Mouse (Mus musculus) lung, postnatal 0 days (tissue): ENCODE results near the gene Spesp1. TPM values are rescaled to one million over a fixed set of nuclear protein-coding genes. Genes with fewer than 3 reads are reported as not detected.

Source experiments
- ATAC-seq: fragments of 200-750 bp; cut with Nextera tagmentation; 2 replicates; pipeline ENCODE4 v1.8.0; 2017; ENCODE audit warnings: moderate library complexity
- DNase-seq: peaks from one replicate; pipeline ENCODE4 v3.0.0-alpha.2; 2016; ENCODE audit warnings: low spot score
- H3K27ac ChIP-seq: fragments of 300-500 bp; sonication (generic); 2 replicates; pipeline ENCODE4 v1.5.1; 2014; ENCODE audit warnings: antibody characterized with exemption, mild to moderate bottlenecking, low read length, mixed read lengths
- H3K27me3 ChIP-seq: fragments of 300-500 bp; sonication (generic); replicated peaks from 2 replicates; pipeline ENCODE4 v1.6.1; 2014; ENCODE audit warnings: low read length, mixed read lengths; ENCODE audit not compliant: insufficient read depth
- H3K36me3 ChIP-seq: fragments of 300-500 bp; sonication (generic); 2 replicates; pipeline ENCODE4 v1.6.1; 2014; ENCODE audit warnings: low read length, mixed read lengths; ENCODE audit not compliant: insufficient read depth
- H3K4me1 ChIP-seq: fragments of 300-500 bp; sonication (generic); 2 replicates; pipeline ENCODE4 v1.6.1; 2014; ENCODE audit warnings: antibody characterized with exemption, low read depth, low read length, mixed read lengths; ENCODE audit not compliant: insufficient read depth
- H3K4me2 ChIP-seq: fragments of 300-500 bp; sonication (generic); replicated peaks from 2 replicates; pipeline ENCODE4 v1.6.1; 2014; ENCODE audit warnings: low read depth, mild to moderate bottlenecking, low read length, moderate library complexity, mixed read lengths
- H3K4me3 ChIP-seq: fragments of 300-500 bp; sonication (generic); 2 replicates; pipeline ENCODE4 v1.5.1; 2014; ENCODE audit warnings: low read depth, low read length
- H3K9ac ChIP-seq: fragments of 300-500 bp; sonication (generic); replicated peaks from 2 replicates; pipeline ENCODE4 v1.6.1; 2014; ENCODE audit warnings: low read depth, mild to moderate bottlenecking
- H3K9me3 ChIP-seq: fragments of 300-500 bp; sonication (generic); 2 replicates; pipeline ENCODE4 v1.6.1; 2016; ENCODE audit warnings: low read length, mixed read lengths
- CTCF ChIP-seq: IDR thresholded peaks from 2 replicates; pipeline ENCODE4 v1.5.1; 2016; ENCODE audit warnings: antibody characterized with exemption, mild to moderate bottlenecking
- EP300 ChIP-seq: IDR thresholded peaks from 2 replicates; pipeline ENCODE4 v1.6.1; 2016; ENCODE audit warnings: antibody characterized with exemption, mild to moderate bottlenecking, control low read depth
- WGBS: fragments of 180-500 bp; shearing (Covaris S2); extraction: QIAGEN DNeasy Blood & Tissue Kit; methylation state at CpG from one replicate; pipeline ENCODE4 v1.1.7; 2014; 5-methylcytosine and 5-hydroxymethylcytosine counted together
- polyA plus RNA-seq: library from polyadenylated mRNA; unstranded; fragments of >200 nt; fragmentation: Nextera tagmentation; extraction: Ambion mirVana; gene quantifications from 2 replicates; pipeline ENCODE4 v1.2.1, GENCODE M21; 2015

The Spesp1 gene
- polyA plus RNA-seq, 1 experiment from 2014 or later, result not detected

DNA sequence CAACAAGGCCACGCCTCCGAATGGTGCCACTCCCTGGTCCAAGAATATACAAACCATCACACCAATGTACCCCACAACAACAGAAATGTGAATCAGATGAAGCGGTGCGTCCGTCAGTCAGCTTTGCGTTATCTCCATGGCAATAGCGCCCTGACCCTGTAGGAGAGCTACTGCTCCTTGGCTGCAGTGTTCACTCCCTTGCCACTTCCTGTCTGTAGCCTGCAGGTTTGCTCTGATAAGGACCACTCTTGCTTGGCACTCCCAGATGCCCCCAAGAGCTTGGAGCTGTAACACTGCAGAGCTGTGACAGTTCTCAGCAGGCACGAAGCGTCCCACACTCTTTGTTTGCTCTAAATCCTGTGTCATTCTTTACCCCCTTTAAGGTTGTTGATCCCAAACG lies 16.7 kb downstream of the Spesp1 start:
- no peaks in the 10 kb centered on the region for H3K27me3 ChIP-seq
- no peaks in the 10 kb centered on the region for H3K4me1 ChIP-seq
- no peak overlapping the region for H3K4me2 ChIP-seq
- no peak for DNase-seq
- no peaks in the 10 kb centered on the region for H3K9me3 ChIP-seq
- H3K27ac ChIP-seq, result no peak overlapping the region
- WGBS, result 66% methylated on average over 10 of the region's 10 CpGs
- no peaks in the 10 kb centered on the region for H3K36me3 ChIP-seq
- H3K4me3 ChIP-seq, result no peak overlapping the region
- peak; percentile 26; the same call in 1 of the 2 replicates for ATAC-seq
- no peak overlapping the region for H3K9ac ChIP-seq
- TF ChIP-seq EP300 (no peak), CTCF (no peak)

DNA sequence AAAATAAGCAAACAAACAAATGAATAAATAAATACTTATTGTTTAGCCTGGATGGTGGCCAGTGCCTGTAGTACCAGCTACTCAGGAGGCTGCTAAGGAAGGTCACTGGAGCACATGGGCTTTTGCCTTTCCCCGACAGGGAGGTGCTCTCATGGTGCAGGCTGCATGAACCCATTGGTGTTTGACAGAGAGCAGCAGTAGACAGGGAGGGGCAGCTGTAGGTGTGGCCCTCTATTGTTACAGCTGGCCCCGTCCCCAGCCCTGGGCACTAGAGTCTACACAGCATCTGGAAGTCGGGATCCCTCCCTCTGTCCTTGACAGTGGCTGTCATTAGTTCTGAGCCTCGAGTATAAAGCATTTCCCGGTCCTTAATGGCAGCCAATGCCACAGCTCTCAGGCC lies 18.4 kb downstream of the Spesp1 start:
- 54% methylated on average over 5 of the region's 5 CpGs for WGBS
- Histone ChIP-seq H3K36me3 (no peaks in the 10 kb centered on the region), H3K27ac (no peak overlapping the region), H3K27me3 (no peaks in the 10 kb centered on the region), H3K4me3 (no peak overlapping the region), H3K9me3 (no peaks in the 10 kb centered on the region), H3K4me2 (no peak overlapping the region), H3K9ac (no peak overlapping the region), H3K4me1 (no peaks in the 10 kb centered on the region)
- no peak for TF ChIP-seq EP300
- no peak for TF ChIP-seq CTCF
- ATAC-seq (peak; percentile 46; the same call in 1 of the 2 replicates), DNase-seq (no peak)

- no peaks in the 10 kb centered on the region for H3K36me3 ChIP-seq
- no peak overlapping the region for H3K9ac ChIP-seq
- TF ChIP-seq CTCF (no peak), EP300 (no peak)
- WGBS, result 82% methylated on average over 3 of the region's 3 CpGs
- DNase-seq, result no peak
- no peaks in the 10 kb centered on the region for H3K27me3 ChIP-seq
- ATAC-seq, result no peak
- H3K4me1 ChIP-seq, result no peaks in the 10 kb centered on the region
- H3K4me2 ChIP-seq, result no peak overlapping the region
- H3K4me3 ChIP-seq, result no peak overlapping the region
- H3K27ac ChIP-seq, result no peak overlapping the region
- no peaks in the 10 kb centered on the region for H3K9me3 ChIP-seq
Measured at GRCm38 (mm10) chr9:62261406-62261805, 20.6 kb downstream of the Spesp1 start.

DNA sequence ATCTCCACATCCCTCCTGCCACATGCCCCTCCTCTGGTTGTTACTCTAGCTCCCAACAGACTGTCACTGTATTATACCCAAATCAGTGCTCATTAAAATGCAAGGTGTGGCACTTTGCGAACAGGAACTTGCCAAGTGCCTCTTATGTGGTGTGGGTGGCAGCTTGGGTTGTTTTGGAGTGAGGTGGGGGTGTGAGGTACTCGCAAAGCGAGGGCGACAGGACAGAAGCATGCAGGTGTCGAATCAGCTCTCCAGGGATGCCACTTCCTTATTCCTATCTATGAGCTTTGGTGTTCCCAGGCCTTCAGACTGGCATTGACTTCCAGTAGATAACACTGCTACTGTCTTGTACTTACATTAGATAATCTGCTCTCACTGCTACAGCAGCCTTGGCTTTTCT lies 21.0 kb downstream of the Spesp1 start:
- H3K4me2 ChIP-seq, result no peak overlapping the region
- no peak overlapping the region for H3K27ac ChIP-seq
- no peaks in the 10 kb centered on the region for H3K36me3 ChIP-seq
- no peak for ATAC-seq
- no peak for DNase-seq
- H3K4me3 ChIP-seq, result no peak overlapping the region
- H3K9ac ChIP-seq, result no peak overlapping the region
- TF ChIP-seq EP300 (no peak), CTCF (no peak)
- H3K4me1 ChIP-seq, result no peaks in the 10 kb centered on the region
- H3K9me3 ChIP-seq, result no peaks in the 10 kb centered on the region
- H3K27me3 ChIP-seq, result no peaks in the 10 kb centered on the region
- WGBS, result 73% methylated on average over 5 of the region's 5 CpGs

- Histone ChIP-seq H3K4me3 (no peak overlapping the region), H3K9me3 (no peaks in the 10 kb centered on the region), H3K27ac (no peak overlapping the region), H3K4me1 (no peaks in the 10 kb centered on the region), H3K9ac (no peak overlapping the region), H3K4me2 (no peak overlapping the region), H3K36me3 (no peaks in the 10 kb centered on the region), H3K27me3 (no peaks in the 10 kb centered on the region)
- TF ChIP-seq EP300 (no peak), CTCF (no peak)
- no peak for ATAC-seq
- 93% methylated on average over 11 of the region's 11 CpGs for WGBS
- no peak for DNase-seq
Measured at GRCm38 (mm10) chr9:62258005-62258404, 24.0 kb downstream of the Spesp1 start.

DNA sequence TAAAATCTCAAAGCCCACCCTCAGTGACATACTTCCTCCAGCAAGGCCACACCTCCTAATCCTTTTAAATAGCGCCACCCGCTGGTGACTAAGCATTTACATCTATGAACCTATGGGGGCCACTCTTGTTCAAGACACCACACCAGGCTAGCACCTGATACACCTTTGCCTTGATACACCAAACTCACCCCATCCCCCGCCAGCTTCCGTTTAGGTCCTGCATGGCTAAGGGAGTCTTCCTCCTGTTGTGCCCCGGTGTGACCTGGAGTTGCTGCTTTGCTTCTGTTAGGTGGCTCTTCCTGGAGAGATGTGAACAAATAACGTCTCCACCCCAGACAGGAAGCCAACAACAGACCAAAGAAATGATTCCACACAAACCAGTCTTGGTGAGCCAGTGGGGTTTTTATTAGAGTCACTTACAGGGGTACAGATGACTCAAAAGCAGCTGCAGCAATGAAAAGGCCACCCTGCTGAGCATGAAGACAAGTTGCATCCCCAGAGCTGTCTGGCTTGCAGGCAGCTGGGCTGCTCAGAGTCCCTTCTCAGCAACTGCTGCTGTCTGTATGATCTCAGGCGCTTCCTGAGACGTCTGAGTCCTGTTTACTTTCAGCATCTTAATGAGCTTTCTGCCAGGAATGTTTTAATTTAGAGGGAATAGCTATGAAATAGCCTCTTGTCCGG lies 26.0 kb downstream of the Spesp1 start:
- TF ChIP-seq CTCF, result no peak
- TF ChIP-seq EP300, result no peak
- H3K4me3 ChIP-seq, result no peak overlapping the region
- no peak overlapping the region for H3K27ac ChIP-seq
- 50% methylated on average over 9 of the region's 9 CpGs for WGBS
- H3K27me3 ChIP-seq, result no peaks in the 10 kb centered on the region
- ATAC-seq (no peak), DNase-seq (no peak)
- H3K4me2 ChIP-seq, result no peak overlapping the region
- no peak overlapping the region for H3K9ac ChIP-seq
- no peaks in the 10 kb centered on the region for H3K4me1 ChIP-seq
- H3K9me3 ChIP-seq, result no peaks in the 10 kb centered on the region
- H3K36me3 ChIP-seq, result no peaks in the 10 kb centered on the region
